Mouse (Mus musculus): Measurements from ENCODE around the gene Zscan20.

GRCm38 (mm10) chr4:128655446-128655845 lies 45.5 kb upstream of the Zscan20 start:
- TF ChIP-seq POLR2A (IDR thresholded peaks at IDR 0.05; ENCODE audit: control insufficient read depth, extremely low read depth, insufficient read depth, low read length, poor library complexity) = no peak
- TF ChIP-seq CTCF (IDR thresholded peaks at IDR 0.05; ENCODE audit: borderline replicate concordance, control insufficient read depth, extremely low read depth, insufficient read depth, low read length, poor library complexity) = no peak

Data from thymus, adult 2 months (tissue).